Mouse (Mus musculus) testis, adult 2 months (tissue): ENCODE data around the gene Ssxb2. TPM values are rescaled to one million over a fixed set of nuclear protein-coding genes. Genes with fewer than 3 reads are reported as not detected.
"Not testable (repeated sequence)": the region's sequence is repeated elsewhere in the genome, so short reads cannot be mapped to it uniquely, and the experiment has no call there.

Experiments used
- H3K27ac ChIP-seq: fragments of 200-500 bp; 2 replicates; pipeline ENCODE4 v1.5.1; 2012; ENCODE audit warnings: low read depth, low read length; ENCODE audit not compliant: control insufficient read depth, insufficient read depth
- H3K27me3 ChIP-seq: fragments of 200-500 bp; 2 replicates; pipeline ENCODE4 v1.6.1; 2012; ENCODE audit warnings: mild to moderate bottlenecking, low read length, moderate library complexity; ENCODE audit not compliant: control insufficient read depth, insufficient read depth
- H3K36me3 ChIP-seq: fragments of 200-500 bp; 2 replicates; pipeline ENCODE4 v1.6.1; 2012; ENCODE audit warnings: mild to moderate bottlenecking, low read length; ENCODE audit not compliant: control insufficient read depth, insufficient read depth
- H3K4me1 ChIP-seq: fragments of 200-500 bp; 2 replicates; pipeline ENCODE4 v1.6.1; 2012; ENCODE audit warnings: low read length; ENCODE audit not compliant: control insufficient read depth, insufficient read depth
- H3K4me3 ChIP-seq: fragments of 200-500 bp; 2 replicates; pipeline ENCODE4 v1.5.1; 2012; ENCODE audit warnings: low read depth, mild to moderate bottlenecking, low read length, moderate library complexity, mixed read lengths; ENCODE audit not compliant: control insufficient read depth
- polyA plus RNA-seq: library from polyadenylated mRNA; depleted of rRNA; stranded (reverse); fragments of >200 nt; gene quantifications from 2 replicates; pipeline ENCODE4 v1.2.3, GENCODE M21; 2012; rRNA removed

Gene Ssxb2
- polyA plus RNA-seq = 2.4 and 3.1 TPM in 2 replicates

- not testable (repeated sequence) for H3K4me1 ChIP-seq, H3K4me3 ChIP-seq, H3K27ac ChIP-seq, H3K36me3 ChIP-seq, H3K27me3 ChIP-seq
These were observed at the start of gene Ssxb2 for GRCm38 (mm10) chrX:8461626-8462025. Gene Ssxb2 (minus strand): TSS chrX:8461726.

- not testable (repeated sequence) for H3K4me3 ChIP-seq, H3K27ac ChIP-seq, H3K4me1 ChIP-seq, H3K36me3 ChIP-seq, H3K27me3 ChIP-seq
These were observed 48.5 kb downstream of the Ssxb2 start, which contains the start of gene Ssxb1 for GRCm38 (mm10) chrX:8413005-8413404. Gene Ssxb1 (plus strand): TSS chrX:8413305.

Other genes with a start within 250 kb of the Ssxb2 start
- gene Ftsj1, start 209.3 kb downstream of the Ssxb2 start, polyA plus RNA-seq = 4.9 and 5.5 TPM in 2 replicates
- gene Slc38a5, start 190.6 kb downstream of the Ssxb2 start, polyA plus RNA-seq = 19.9 and 34.6 TPM in 2 replicates
- 0.17 TPM in 1 of 2 replicates, not detected in the other for gene Ssxb10, start 134.3 kb downstream of the Ssxb2 start, polyA plus RNA-seq
- gene Ssxb9, start 94.7 kb downstream of the Ssxb2 start, polyA plus RNA-seq = not detected in 2 replicates
- 2.8 and 3.4 TPM in 2 replicates for gene Ssxb1, start 48.4 kb downstream of the Ssxb2 start, polyA plus RNA-seq
- gene Gm14459, start 63.2 kb upstream of the Ssxb2 start, polyA plus RNA-seq = 0.58 and 0.83 TPM in 2 replicates
- gene Ssxb6, start 86.5 kb upstream of the Ssxb2 start, polyA plus RNA-seq = 0.88 and 2.6 TPM in 2 replicates
- gene Ssxb3, start 130.1 kb upstream of the Ssxb2 start, polyA plus RNA-seq = 0.99 and 1.2 TPM in 2 replicates
- gene Ssxb8, start 229.1 kb upstream of the Ssxb2 start, polyA plus RNA-seq = 0.47 and 0.75 TPM in 2 replicates